Mouse (Mus musculus): ENCODE measurements around the gene Hoxa2.

Gene Hoxa2

DNA sequence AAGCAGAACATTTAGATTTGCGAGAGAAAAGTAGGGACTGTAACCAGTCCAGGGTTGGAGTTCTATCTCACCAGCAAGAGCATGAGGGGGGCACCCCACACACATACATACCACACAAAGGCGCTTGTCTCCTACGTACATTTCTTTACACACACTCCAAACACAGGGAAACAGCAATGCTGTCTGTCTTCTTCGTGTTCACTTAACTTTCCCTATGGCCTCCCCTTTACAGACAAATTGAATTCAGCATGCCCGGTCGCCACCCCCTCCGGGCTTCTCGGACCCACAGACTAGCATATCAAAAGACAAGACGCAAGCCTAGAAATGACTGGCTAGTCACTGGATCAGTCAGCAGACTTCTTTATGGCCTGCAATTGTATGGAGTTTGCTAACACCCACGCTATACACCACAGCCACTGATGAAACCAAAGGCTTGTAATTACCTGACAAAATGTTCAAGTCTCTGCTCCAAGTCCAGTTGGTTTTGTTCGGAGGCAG, 15.6 kb upstream of the Hoxa2 start:
- no peak for DNase-seq (ENCODE audit: low spot score in 2 of 2)

DNA sequence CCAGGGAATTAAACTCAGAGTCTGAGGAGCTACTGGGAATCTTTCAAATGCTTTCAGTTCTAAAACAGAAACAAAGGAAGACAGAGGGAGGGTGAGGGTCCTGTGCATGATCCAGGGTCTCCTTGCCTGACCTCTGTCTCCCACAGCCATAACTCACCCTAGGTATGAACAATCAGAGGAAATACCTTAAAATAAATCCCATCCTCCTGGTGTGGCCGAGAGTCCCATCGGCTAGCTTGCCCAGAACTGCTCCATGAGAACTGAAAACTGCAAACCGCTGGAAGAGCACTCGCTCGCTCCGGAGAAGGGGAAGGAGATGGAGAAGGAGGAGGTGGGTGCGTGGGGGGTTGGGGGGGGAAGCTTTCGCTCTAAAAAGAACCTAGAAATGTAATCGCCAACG, 15.1 kb upstream of the Hoxa2 start:
- no peak for DNase-seq (ENCODE audit: low spot score in 2 of 2)

DNA sequence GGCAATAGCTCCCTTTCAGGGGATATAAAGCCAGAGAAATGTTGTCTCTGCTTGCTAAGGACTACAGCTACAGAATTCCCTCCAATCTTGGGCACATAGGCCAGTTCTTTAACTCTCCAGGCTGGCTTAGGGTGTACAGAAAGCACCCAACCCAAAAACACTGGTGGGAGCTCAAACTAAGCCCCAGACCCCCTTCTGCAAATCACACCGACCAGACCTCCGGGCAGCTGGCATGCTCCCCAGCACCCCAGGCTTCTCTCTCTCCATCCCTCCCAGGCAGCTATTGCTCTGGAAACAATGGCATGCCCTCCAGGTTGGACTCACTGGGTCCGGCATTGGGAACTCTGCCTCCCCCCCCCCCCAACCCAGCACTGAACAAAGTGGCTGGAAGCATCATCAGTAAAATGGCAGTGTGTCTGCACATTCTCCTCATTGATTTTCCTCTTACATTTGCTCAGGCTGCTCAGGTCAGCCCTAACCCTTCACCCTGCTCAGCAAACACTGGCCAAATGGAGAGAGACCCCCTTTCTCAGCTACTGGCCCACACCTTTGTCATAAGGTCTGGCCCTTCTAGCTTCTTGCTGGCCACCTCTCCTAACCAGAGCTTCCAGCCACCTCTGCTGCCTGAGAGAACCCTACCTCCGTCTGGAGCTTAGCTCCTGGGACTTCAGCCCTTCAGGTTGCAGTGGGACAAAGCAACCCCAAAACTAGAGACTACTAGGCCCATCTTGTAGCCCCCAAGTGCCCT, 14.5 kb upstream of the Hoxa2 start:
- no peak for DNase-seq (ENCODE audit: low spot score in 2 of 2)

DNA sequence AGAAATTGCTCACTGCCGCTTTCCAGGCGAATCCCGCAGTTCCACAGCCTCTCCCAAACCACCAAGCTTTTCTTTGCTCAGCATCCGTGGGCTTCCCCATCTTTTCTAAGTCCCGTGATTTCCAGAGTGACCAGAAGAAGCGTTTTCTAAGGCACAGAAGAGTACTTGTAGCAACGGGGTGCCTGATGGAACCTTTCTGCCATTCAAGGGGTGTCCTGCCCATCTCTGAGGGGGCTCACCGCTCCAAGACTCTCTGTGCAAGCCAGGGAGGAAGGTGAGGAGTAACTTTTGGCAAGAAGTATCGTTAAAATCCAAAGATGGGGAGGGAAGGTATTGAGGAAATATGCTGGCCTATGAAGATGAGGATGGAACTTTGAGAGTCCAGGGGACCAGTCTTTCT, 13.2 kb upstream of the Hoxa2 start:
- no peak for DNase-seq (ENCODE audit: low spot score in 2 of 2)

DNA sequence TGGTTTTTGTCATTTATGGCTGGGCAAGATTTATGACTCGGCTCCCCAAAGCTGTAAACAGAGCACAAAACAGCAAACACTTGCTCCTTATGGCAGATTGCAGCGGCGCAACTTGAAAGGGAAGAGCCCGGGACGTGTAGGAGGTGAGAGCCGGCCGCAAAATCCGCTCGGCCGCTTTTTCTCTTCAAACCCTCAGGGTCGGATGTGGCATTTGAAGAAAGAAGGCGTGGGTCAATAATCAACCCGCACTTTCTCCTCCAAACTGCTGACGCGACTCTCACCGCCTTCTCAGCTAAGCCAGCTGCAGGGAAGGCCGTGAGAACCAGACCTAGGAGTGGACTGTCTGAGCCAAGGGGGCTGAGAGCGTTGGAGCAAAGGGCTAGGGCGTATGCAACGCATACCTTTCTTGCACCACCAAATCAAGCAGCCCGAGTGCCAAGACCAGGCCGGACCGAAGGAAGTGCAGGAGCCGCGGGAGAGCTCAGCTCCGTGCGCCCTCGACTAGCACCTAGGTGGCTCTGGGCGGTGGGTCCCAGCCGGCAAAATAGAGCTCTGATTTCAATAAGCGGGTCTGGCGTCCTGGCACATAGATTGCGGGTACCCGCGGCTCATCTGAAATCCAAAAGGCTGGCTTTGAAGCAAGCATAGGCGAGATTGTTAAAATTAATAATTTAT, 12.6 kb upstream of the Hoxa2 start, which contains the start of gene 5730596B20Rik:
Gene 5730596B20Rik (plus strand): TSS at position 438 of the 675 bp plus-strand sequence.
- no peak for DNase-seq (ENCODE audit: low spot score in 2 of 2)

DNA sequence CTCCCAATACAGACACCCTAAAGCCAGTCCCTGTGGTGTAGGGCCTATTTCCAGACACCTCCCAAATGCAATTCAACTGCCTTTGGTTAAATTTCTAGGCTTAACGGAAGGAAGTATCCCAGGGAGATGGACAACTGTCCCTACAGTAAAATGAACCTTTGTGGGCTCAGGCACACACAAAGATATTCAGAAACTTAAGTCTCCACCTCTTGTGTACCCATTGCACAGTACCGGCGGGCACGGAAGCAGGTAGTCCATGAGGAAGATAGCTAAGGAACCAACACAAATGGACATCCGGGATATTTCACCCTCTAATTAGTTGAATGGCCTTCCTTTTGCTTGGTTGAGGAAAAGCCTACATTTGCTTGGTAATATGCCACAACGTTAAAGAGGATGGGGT, 11.8 kb upstream of the Hoxa2 start:
- DNase-seq (ENCODE audit: low spot score in 2 of 2) = no peak

DNA sequence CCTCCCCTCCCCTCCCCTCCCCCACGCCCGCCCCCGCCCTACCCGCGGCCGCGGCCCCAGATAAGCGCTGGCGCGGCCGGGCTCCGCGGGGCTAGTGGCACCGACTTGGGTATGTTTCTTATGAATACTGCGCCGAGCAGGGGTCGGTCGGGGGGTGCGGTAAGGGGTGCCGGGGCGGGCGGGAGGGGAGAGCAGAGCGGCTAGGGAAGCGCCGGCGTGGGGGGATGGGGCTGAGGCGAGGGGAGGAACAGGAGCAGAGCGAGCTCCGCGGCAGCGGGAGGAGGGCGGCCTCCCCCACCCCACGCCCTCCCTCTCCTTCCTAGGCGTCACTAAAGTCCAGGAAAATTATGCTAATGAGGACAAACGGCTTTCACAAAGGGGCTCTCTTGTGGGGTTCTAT, 11.2 kb upstream of the Hoxa2 start:
- DNase-seq (ENCODE audit: low spot score in 2 of 2) = no peak

DNA sequence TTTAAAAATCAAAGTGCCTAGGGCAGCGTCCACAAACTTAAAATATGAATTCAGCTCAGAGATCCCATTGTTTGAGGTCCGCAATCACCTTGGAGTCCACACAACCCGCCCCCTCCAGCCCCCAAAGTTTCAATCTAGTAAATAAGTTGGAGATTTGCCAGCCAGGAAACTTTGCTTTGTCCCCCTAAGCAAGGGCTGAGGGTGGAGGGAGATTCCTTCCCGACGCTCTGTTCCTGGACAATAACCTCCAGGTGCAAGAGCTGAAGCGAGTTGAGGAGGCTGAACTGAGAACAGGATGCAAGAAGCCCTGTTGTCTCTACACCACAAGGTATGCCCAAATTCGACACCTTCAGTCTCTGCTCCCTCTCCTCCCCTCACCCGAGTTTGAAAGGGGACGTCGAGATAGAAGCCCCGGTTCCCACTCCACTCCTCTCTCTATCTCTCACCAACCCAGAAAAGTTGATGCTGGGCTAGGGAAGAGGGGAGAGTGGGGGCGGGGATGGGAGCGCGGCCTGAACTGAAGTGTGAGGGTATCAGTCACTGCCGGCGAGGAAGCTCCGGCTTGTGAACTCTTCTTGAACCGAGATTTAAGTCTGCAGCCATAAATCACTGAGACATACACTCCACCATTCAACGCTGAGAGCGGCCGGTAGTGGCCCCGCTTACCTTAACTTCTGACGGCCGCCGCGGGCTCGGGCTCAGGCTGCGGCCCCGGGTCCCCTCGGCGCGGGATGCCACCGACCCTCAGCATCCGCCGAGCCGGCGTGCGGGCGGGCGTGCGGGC, 10.5 kb upstream of the Hoxa2 start:
- no peak for DNase-seq (ENCODE audit: low spot score in 2 of 2)

DNA sequence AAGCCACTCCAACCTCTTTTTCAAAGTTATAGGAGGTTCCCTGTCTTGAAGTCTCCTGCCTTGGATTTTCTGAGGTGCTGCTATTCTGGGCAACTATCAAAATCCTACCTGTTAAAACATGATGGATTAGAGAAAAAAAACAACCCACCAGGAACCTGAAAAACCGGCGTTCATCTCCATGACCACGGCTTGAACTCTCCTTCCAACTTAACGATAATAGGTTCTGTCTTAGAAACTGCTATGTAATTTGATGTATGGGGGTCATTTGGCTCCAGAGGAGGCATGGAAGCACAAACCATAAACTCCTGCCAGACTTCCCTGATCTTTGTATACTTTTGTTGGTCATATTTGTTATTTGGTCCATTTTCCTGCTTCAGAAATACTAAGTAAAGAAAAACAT, 9.0 kb upstream of the Hoxa2 start:
- DNase-seq (ENCODE audit: low spot score in 2 of 2) = no peak

DNA sequence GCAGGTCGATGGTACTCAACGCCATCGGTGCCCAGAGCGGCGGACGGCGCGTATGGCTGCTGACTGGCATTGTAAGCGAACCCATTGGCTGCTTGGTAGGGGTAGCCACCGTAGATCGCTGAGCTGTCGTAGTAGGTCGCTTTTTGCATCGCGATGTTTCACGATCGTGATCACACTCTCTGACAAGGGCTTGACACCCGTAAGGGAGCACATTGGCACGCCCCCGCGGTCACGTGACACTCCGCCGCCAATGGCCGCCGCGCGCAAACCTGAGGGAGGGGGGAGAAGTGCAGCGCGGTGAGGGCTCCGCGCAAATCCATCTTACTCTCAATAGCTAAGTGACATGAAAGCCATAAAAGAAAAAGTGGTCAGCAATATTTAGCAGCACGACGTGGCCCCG, 7.9 kb upstream of the Hoxa2 start:
- DNase-seq (ENCODE audit: low spot score in 2 of 2) = no peak

DNA sequence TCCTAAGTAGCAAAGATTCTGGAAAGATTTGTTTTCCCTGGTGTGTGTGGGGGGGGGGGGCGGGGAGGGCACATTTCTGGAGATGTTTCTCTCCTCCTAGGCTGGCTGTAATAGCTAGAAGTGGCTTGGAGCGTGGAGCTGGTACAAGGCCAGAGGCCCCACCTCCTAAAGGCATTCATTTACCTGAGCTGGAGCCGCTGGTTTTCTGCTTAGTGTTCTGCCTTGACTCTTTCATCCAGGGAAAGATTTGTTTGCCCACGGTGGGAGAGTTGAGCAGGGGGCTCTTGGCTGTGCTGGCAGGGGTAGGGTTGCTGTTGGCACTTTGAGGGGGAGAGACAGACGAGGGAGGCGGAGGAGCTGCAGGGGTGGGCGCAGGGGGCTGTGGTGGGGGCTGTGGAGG, 7.3 kb upstream of the Hoxa2 start:
- no peak for DNase-seq (ENCODE audit: low spot score in 2 of 2)

DNA sequence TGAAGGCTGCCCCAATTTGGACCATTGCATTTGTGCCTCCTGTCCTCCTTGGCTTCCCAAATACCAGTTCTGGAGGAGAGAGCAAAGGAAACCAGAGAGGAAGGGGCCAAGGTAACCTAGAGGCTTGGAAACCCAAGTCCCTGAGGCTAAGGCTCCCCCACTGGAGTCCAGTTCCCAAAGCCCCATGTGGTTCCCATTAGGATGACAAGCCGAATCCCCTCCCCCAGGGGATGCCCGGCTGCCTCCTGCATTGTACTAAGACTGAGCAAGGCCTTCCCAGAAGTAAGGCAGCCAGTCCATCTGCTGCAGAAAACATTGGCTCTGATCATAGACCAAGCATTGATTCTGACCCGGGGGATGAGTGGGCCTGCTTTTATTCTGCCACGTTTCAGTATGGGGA, 6.7 kb upstream of the Hoxa2 start:
- DNase-seq (ENCODE audit: low spot score in 2 of 2) = no peak

DNA sequence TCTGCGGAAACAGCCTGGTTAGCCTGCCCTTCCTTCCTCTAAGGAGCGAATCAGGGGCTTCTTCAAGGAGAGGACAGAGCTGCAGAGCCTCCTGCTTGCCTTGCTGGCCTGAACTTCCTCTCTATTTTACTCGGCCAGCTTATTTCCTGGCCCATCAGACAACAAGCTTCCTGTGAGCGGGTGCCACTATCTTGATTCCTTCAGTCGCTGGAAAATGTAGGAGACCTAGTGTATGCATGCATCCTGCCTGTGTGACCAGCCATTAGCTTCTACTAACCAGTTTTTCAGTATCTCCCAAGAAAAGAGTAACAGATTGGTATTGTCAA, 6.2 kb upstream of the Hoxa2 start:
- DNase-seq (ENCODE audit: low spot score in 2 of 2) = no peak

DNA sequence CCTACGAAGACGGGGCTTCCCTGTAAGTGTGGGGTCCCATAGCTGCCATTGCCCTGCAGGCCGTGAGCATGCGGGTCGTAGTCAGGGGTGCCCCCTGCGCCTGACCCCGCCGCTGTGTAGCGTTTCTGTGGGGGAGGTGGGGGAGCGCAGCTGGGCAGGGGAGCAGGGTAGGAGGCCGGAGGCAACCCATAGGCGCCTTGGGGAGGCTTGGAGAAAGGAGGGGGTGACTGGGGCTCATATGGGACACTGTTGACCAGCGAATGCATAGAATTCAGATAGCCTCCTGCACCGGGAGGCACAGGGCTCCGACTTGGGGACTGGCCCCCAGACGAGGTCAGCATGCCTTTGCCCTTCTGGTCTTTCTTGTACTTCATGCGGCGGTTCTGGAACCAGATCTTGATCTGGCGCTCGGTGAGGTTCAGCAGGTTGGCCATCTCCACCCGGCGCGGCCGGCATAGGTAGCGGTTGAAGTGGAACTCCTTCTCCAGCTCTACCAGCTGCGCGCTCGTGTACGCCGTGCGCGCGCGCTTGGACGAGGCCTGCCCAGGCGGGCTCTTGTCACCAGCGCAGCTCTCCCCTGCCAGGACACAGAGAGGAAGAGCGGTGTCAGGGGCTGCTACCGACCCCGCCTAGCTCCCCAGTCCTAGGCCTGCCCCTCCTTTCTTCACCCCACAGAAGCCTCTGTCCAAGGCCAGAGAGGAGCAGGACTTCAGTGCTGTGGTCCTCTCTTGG, 5.7 kb upstream of the Hoxa2 start:
- no peak for DNase-seq (ENCODE audit: low spot score in 2 of 2)

DNA sequence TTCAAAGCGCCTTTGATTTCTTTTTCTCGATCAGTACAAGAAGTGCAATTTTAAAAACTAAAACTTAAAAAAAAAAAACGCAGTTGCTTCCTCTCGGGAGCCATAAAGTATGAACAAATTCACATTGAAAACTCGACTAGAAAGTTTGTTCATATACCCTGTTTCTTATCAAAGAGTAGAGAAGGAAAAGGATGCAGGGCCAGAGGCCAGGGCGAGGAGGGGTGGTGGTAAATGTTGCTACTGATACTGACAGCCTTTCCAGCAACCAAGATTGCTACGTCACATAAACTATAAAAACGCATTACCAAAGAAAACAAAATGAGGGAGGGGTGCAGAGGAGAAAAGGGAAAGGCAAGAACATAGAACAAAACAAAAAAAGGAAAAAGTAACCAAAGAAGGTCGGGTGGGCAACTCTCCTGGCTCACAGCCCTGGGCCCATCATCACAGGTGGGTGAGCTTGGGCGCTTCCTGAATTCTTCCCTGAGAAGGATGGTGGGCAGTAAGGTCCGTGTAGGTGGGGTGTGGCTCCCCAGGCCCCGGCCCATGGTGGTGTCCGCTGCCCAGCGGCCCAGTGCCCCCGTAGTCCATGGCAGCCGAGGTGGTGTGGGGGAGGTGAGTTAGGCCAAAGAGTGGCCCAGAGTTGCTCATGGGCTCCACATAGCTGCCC, 5.0 kb upstream of the Hoxa2 start:
- DNase-seq (ENCODE audit: low spot score in 2 of 2) = no peak

DNA sequence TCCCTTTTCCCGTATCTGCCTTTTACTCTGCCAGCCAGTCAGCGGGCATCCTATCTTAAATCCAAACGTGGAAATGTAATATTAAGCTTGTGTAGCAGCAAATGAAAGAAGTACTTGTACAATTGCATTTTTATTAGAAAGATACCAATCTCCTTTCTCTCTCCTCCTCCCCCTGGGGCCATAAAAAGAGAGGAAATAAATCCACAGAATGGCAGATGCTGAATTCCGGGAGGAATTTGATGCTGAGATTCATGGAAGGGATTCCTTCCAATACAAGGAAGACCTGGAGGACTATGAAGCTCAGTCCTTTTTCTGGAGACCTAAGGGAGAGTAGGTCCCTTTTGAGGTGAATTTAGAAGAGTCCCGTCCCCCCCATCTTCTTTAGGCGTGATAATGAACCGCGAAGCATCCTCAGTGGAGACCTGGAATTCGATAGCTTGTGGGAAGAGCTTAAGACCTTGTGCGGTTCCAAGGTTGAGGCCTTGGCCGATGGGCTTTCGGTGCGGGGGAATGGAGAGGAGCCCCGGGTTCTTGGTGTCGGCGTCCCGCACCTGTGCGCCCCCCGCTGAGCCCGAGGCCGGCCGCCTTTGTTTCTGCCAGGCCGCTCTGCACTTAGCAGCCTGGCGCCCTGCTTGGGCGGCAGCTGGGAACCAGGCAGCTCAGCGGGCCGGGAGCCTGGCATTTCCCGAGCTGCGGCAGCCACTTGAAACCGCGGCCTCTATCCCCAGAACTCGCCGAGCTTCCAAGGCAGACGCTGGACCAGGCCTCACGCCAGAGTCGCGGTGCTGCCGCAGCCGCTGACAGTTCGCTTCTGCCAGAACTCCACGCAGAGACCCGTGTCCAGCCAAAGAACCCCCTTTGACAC, 3.8 kb upstream of the Hoxa2 start:
- no peak for DNase-seq (ENCODE audit: low spot score in 2 of 2)

DNA sequence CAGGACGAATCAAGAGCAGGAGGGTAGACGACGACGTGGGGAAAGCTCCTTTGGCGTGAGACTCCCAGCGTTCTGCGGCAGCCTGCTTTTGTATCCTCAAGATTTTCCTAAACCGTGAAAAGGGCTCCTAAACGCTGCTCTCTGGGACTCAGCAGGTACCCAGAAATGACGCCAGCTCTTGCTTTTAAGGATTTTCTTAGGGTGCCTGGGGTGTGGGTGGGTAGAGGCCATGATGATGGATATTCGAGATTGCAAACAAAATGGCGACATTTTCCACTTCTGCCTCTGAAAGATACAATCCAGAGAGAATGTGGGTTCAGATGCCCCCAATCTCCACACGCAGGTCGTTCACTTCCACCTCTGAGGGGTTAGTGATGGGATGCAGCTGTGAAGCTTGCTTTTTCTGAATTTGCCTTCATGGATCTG, 3.1 kb upstream of the Hoxa2 start:
- DNase-seq (ENCODE audit: low spot score in 2 of 2) = no peak

DNA sequence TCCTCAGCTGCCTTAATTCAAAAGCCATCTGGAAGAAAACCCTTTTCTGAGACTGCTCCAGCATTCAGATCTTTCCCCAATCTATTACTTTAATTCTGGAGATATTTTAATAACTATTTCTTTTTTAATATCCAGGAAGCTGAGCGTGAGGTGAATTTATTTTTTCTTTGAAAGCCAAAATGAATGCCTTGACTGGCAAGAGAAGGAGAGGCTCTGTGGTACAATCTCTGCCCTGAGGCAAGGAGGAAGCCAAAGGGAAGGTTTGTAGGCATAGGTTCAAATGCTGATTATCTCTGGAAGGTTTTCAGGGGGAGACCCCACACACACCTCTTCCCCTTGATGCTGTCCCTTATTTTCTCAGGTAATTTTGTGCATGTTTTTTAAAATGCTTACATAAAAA, 2.5 kb upstream of the Hoxa2 start:
- no peak for DNase-seq (ENCODE audit: low spot score in 2 of 2)

DNA sequence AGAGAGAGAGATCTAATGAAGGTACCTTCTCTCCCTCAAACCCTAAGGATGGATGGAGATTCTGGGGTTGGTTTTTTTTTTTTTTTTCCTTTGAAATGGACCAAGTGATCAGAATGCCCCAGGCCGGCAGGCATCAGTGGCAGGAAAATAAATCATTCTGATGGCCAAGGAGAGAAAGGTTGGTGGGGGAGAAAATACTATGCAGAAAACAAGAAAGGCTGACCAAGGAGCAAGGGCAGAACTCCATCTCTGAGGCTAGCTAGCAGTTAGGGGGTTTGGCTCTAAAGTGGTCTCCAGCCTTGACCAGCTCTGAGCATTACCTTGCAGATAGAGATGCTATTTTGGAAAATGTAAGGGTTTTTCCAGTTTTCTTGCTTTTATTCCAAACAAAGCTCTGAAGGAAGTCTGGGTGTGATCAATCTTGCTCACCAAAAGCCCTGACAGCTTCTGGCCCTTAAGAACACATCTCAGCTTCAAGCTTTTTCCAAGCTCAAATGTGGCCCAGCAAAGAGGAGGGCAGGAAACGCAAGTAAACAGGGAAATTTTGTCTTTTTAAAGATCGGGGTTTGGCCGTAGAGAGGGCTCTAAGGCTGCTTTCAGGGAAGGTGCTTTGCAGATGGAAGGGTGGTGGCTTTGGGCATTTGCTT, 1.9 kb upstream of the Hoxa2 start:
- DNase-seq (ENCODE audit: low spot score in 2 of 2) = no peak
